Mouse (Mus musculus) frontal cortex, postnatal 25 days (tissue): ENCODE measurements around the gene Cyp2d12.
"Not testable (repeated sequence)": the region's sequence is repeated elsewhere in the genome, so short reads cannot be mapped to it uniquely, and the experiment has no call there.

Source experiments
- DNase-seq, 2 experiments: peaks; one replicate each; pipeline ENCODE4 v3.0.0; 2022; ENCODE audit warnings: low spot score in 2 of 2

Cyp2d12 gene

DNA sequence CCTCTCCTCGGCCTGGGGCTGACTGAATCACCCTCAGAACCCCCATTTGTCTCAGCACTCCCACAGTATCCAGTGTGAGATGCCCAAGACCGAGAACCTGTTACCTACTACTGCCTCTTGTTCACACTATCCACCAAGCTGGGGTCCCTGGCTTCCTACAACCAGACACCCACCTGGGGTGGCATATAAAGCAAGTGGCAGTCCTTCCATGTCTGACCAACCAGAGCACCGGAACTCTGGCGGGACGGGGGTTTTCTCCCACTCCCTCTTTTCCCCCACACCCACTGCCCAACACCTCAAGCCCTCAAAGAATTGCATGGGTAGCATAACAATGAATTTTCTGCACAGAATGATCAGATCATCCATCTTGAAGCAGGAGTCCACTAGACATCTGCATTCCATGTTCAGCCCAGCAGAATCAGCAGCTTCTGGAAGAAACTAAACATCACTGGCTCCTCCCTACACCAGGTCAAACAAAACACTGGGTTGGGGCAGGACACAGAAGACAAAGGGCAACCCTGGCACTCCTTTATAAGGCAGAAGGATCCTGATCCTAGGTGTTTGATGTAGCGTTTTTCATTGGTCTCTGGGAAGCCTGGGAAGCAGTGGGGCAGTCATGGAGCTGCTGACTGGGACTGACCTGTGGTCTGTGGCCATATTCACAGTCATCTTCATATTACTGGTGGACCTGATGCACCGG, at the start of gene Cyp2d12:
TSS of gene Cyp2d12 (plus strand) at position 542 of the 700 bp plus-strand sequence.
- no peak for DNase-seq

DNA sequence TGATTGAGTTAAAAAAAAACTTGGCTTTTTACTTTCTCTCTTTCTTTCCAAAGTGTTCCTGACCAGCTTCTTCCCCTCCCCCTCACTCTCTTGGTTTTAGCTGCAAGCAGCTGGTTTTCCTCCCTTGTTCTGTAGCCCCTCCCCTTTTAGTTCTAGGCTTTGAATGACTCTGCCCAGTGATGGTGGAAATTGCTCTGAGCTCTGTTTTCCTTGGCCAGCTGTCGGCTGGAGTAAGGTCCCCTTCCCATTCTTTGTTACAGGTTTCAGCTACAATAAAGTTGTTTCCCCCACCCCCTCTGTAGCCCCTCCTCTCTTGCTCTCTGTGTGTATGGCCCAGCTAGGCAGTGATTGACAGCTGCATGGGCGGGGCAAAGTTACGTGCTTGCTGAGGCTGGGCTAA, 47.9 kb upstream of the Cyp2d12 start:
- DNase-seq: no peak

DNA sequence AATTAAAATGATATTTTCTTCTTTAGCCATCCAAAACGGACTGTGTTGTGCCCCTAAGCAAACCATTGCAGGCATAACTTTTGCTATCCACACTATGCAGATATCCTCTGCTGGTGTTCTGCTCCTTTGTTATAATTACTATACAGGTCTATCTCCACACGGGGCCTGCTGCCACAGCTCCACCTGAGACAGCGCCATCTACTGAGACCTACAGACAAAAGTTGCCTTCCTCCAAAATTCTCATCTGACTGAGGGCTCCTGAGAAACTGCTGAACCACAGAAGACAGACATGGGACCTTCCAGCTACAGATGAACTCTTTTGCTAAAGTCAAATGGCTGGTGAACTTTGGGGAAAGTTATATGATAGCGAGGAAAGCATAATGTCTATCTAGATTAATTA, 47.1 kb upstream of the Cyp2d12 start:
- not testable (repeated sequence) for DNase-seq

DNA sequence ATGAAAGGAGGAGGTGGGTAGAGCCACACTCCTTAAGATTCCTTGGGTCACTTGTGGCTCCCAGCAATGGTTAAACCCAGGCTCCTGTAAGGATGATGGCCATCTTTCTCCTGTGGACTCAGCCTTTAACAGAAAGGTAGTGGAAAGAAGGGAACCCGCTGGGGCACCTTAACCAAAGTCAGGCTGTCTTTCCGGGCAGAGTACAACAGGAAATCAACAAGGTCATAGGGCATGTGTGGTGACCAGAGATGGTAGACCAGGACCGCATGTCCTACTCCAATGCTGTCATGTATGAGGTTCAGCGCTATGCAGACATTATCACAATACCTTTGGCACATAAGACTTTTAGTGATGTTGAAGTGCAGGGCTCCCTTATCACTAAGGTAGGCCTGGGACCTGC, 45.4 kb upstream of the Cyp2d12 start:
- not testable (repeated sequence) for DNase-seq

DNA sequence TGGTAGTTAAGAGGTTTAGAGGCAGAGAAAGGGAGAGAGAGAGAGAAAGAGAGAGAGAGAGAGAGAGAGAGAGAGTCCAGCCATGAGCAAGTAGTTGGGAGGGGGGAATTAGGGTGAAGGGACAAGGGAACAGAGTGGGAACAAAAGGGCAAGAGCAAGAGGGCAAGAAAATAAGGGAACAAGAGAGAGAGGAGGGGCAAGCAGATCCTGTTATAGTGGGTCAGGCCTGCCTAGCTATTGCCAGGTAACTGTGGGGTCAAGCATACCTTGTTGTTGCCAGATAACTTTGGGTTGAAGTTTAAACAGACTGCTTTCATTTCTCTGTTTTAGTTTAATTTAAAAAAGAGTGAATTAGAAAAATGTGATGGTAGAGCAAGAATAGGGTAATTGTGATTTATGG, 44.4 kb upstream of the Cyp2d12 start:
- not testable (repeated sequence) for DNase-seq

DNA sequence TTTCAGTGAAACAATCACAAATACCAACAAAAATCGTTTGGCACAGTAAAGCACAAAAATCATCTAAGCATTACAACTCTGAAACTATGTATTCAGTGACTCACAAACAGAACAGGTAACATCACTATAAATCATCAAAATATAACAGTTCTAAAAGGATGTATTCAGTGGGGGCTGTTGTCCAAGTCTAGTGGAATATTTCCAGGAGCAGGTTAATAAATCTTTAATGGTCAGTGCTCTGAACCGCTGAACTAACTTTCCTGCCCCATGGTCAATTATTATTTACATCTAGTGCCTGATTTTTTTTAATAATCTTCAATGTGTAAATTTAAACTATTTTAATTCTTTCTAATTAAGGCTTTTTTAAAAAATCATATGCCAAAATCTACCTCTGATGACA, 42.8 kb upstream of the Cyp2d12 start:
- DNase-seq: not testable (repeated sequence)

DNA sequence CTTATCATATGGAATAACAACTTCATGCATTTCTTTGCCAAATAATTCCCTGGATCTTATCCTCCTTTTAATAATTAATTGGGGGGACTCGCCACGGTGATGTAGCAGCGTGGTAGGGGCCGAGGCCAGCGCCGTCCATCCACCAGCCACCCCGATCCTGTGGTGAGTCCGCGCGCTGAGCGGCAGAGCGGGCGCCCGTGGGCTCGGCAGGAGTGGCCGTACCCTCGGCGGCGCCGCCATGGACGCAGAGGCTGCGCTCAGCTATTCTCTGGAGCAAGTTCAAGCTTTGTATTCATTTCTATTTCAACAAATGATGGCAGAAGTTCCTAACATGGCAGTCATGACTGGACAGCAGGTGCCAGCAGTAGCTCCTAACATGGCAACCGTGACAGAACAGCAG, 38.7 kb upstream of the Cyp2d12 start:
- DNase-seq: not testable (repeated sequence)

DNA sequence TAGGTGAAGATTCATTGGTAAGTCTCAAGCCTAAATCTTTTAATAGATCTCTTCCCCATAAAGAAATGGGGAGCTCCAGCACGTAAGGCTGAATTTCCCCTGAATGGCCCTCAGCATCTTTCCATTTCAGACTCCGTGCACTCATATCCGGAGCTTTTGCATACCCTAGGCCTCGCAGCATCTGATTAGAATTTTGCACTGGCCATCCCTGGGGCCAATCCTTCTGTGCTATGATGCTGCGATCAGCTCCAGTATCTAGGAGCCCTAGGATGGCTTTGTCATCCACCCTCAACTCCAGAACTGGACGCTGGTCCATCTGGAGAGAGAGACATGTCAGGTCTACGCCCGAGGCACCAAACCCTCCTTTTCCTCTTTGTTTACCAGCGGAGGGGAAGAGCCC, 27.5 kb upstream of the Cyp2d12 start:
- not testable (repeated sequence) for DNase-seq

DNA sequence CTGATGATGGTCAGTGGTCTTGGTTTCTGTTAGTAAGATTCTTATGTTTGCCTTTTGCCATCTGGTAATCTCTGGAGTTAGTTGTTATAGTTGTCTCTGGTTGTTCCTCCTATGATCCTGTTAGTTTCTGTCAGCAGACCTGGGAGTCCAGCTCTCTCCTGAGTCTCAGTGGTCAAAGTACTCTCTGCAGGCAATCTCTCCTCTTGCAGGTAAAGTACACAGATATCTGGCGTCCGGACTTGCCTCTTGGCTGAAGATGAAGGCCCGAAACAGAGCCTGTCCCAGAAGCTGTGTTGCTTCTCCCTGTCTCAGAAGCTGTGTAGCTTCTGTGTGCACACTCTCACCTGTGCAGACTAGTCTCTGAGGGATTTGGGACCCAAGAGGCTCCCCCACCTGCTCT, 22.2 kb upstream of the Cyp2d12 start:
- not testable (repeated sequence) for DNase-seq

DNA sequence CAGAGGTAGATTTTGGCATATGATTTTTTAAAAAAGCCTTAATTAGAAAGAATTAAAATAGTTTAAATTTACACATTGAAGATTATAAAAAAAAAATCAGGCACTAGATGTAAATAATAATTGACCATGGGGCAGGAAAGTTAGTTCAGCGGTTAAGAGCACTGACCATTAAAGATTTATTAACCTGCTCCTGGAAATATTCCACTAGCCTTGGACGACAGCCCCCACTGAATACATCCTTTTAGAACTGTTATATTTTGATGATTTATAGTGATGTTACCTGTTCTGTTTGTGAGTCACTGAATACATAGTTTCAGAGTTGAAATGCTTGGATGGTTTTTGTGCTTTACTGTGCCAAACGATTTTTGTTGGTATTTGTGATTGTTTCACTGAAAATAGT, 11.9 kb upstream of the Cyp2d12 start:
- not testable (repeated sequence) for DNase-seq

DNA sequence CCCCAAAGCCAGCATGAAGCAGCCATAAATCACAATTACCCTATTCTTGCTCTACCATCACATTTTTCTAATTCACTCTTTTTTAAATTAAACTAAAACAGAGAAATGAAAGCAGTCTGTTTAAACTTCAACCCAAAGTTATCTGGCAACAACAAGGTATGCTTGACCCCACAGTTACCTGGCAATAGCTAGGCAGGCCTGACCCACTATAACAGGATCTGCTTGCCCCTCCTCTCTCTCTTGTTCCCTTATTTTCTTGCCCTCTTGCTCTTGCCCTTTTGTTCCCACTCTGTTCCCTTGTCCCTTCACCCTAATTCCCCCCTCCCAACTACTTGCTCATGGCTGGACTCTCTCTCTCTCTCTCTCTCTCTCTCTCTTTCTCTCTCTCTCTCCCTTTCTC, 10.3 kb upstream of the Cyp2d12 start:
- not testable (repeated sequence) for DNase-seq

DNA sequence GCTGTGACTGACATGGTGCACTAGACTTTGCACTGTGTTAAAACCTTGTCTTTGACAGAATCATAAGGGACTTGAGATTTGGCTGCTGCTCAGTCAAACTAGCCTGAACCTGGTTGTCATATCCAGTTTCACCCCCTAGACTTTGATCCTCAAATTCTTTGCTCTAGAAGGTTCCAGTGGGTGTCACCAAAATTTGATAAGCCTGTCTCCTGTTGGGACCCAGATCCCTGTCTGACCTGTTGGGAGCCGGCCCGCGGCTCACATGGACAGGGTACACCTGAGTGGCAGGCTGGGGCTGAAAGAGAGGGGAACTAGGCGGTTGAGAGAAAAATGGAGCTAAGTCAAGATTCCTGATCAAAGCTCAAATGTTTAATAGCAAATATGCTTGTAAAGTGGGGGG, 7.1 kb upstream of the Cyp2d12 start:
- DNase-seq: not testable (repeated sequence)

DNA sequence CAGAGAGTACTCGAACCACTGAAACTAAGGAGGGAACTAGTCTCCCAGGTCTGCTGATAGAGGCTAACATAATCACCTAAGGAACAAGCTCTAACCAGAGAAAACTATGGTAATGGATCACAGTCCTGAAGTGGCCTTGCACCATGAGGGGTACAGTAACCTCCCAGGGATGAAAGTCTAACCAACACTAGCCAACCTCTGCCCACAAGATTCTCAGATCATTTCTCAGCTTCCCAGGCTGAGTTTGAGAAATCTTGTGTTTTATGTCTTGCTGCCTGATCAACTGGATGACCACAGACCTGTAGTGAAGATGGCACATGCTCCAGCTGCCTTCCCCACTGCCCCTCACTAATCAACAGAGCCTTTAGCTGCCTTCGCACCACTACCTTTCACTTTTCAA, 1.7 kb upstream of the Cyp2d12 start:
- not testable (repeated sequence) for DNase-seq

DNA sequence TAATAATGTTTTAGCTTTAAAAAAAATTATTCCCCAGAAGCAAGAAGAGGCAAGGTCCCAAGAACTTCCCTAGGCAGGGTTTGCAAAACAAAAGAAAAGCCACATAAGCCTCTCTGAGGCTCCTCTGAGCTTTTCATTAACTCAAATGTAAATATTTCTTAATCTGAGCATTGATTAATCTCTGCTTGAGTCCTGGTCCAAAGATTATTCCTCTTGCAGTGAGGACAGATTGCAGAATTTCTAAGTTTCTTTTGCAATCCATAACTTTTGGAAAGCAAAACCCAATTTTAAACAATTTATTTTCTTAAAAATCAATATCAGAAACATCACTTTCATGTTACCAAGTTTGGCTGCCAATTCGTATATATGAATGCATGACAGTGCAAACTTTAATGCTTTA, 18.0 kb downstream of the Cyp2d12 start:
- no peak for DNase-seq

DNA sequence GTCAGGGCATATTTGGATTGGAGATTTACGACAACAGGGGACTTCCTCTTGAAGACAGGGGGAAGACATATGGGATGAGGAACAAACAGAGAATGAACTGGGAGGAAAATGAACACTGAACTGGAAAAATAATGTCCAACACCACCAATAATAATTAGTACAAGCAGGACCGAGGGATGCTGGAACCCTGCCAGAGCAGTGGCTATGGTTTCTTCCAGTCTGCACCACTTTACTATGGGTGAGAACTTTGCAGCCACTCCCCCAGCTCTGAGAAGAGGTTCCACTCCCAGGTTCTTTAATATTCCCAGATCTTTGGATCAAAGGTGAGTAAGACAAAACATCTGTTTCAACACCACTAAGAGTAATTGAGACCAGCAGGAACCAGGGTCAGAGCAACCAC, 24.2 kb downstream of the Cyp2d12 start:
- DNase-seq: no peak

DNA sequence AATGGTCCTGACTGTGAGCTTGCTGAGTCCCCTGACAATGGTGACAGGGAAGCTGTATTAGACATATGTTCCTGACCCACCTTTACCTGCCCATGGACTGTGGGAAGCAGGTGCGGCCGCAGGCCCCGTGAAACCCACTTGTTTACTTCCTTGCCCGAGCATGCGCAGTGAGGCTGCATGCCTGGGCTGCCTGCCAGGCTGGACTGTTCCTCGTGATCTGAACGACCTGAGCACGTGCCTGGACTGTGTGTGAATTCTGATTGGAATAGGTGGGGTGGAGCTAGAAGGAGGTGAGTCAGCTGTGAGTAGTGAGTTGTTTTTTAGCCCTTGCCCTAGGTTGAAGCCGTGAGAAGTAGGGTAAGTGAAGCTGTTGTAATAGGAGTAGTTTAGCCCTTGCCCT, 27.7 kb downstream of the Cyp2d12 start:
- no peak for DNase-seq
